Mouse (Mus musculus) layer of hippocampus, adult 9-11 months (tissue): ENCODE results near the gene Rcor3.

Experiments
- DNase-seq: peaks from one replicate; pipeline ENCODE4 v3.0.0; 2022

Rcor3 gene

DNA sequence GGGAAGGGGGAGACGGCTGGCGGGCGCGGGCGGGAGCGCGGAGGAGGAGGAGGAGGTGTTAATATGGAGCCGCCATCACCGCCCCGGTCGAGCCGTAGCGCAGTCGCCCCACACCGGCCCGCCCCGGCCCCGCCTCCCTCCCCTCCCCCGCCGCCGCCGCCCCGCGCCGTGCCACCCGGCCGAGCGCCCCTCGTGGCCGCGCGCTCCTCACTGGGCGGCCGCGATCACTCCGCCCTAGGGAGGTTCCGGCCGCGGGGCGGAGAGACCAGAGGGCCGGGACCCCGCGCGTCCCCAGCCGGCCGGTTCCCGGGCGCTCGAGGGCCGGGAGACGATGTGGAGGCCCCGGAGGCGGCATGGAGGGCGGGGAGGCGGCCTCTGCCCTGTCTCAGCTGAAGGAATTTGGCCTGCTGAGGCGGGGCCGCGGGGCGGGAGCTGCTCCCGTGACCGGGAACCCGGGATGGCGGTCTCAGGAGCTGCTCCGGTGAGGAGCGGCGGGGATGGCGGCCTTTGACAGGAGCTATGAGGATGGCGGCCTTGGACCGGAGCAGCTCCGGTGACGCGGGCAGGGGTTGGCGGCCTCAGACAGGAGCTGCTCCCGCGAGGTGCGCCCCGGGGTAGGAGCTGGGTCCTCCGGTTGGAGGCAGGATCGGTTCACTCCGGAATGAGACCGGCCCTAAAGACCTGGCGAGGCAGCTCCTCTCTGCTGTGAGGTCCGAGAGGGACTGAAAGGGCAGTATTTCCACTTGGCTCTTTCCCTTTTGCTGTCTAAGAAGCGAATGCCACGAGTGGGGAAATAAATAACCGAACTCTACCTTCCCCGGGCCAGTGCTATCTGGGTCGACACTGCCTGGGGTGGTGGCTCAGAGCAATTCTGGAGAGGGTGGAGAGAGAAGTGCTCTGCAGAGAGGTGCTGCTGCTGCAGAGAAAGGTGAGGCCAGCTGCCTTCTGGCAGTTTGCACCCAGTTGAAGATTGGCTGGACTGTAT is at the start of gene Rcor3:
TSS of gene Rcor3 (minus strand) at position 137 of the 985 bp plus-strand sequence.
- DNase-seq, result peak; percentile 83

DNA sequence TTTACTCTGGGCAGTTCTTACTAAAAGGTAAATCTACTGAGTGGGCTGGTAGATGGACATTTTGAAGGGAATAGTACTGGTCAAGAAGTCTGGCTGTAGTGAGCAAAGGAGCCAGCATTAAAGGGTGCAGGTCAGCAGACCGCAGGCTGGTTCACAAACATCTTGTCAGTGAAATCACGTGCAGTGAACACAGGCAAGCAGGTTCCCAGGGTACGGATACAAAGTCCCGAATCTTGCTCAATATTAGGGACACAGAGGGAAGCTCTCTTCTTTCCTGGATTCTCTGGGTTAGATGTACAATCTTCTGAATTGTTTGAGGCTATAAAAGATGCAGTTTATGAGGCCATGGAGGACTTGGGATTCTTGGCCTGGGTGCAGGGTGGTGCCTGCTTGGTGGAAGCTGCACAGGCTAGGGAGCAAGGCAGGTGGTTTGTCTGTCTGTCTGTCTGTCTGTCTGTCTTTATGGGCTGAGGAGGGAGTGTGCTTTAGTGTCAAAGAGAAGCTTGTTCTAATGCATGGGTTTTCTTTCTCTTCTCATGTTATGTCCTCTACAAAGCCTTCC is 43.9 kb upstream of the Rcor3 start:
- no peak for DNase-seq

DNA sequence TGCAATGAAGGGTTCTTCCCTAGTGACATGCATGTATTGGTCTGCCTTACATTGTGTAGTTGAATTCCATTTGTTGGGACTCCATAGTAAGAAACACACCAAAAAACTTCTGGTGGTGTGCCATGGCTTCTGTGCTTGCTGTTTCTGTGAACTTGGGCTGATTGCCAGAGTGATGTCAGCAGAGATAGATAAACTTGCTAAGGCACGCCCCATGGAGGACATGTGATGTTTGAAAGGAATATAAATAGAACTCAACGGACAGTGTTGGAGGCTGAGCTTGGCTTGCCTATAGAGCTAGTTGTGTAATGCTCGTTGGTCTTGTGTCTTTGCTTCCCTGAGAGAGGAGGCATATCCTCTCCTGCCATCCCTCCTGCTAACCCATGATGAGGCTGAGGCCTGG is 42.0 kb upstream of the Rcor3 start:
- DNase-seq, result no peak

DNA sequence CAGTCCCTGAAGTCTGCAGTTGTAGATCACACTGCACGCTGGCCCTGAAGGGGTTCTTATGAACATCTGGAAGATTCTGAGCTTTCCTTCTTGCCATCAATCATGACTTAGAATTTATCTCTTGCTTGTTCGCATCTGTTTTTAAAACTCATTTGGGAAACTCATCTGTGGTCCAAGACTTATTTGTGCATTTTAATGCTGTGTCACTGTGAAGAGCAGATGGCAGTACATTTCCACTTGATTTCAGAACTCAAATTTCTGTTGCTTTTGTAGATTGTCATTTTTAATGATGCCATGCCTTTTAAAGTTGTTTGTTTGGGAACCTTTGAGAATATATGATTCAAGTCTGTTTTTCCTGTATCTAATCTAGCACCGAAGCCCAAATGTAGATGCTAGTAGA is 33.6 kb upstream of the Rcor3 start:
- peak; percentile 16 for DNase-seq

DNA sequence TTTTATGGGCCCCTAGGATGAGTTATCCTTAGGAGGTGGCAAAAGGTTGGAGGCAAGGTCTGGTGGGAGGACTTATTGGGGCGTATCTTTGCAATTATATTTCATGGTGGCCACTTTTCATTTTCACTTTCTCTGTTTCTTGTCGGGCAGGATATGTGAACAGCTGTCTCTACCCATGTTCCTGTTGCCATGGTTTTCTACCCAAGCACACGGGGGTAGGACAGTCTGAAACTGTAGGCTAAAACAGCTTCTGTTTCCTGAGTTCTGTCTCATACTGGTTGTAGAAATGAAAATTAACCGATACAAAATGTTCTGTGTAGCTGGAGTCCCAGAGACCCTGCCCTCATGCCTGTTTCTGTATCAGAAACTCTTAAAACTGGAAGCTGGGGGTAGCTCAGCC is 13.3 kb upstream of the Rcor3 start:
- no peak for DNase-seq

DNA sequence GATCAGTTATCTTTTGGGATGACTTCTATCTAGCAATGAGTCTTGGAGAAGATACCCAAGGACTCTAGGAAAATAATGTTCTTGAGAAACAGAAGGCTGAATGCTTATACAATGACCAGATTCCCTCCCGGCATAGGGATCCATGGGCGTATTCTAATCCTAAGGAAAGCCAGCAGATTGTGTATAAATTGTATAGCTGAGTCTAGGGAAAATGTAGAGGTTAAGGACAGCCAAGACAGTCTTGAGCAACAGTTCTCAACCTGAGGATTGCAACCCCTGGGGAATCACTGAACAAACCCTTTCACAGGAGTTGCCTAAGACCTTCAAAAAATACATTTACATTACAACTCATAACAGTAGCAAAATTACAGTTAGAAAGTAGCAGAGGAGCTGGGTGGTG is 2.5 kb upstream of the Rcor3 start:
- no peak for DNase-seq

DNA sequence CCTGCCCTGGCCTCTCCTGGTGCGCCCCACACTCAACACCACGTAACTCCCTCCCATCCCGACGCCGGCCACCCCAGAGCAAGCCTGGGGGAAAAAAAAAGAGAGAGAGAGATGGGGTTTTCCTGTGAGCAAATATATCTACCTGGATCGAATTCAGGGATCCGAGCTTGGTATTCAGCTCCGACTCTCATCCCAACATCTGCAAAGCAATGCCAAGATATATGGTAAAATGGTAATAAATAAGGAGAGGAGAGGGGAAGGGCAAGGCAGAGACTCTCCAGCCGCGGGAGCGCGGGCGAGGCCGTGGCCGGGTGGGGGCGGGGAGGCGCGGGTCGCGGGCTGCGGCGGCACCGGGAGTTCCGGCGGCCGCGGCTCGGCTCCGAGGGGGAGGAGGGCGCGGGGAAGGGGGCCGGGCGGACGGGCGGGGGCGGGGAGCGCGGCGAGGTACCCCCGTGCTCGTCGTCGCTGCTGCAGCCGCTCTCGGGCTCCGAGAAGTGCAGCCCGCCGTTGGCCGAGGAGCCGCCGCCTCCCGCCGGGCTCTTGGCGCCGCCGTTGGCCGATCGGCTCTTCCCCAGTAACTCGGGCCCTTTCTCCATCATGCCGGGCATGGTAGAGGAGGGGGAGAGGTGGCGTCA is 454 bp downstream of the Rcor3 start:
- no peak for DNase-seq

DNA sequence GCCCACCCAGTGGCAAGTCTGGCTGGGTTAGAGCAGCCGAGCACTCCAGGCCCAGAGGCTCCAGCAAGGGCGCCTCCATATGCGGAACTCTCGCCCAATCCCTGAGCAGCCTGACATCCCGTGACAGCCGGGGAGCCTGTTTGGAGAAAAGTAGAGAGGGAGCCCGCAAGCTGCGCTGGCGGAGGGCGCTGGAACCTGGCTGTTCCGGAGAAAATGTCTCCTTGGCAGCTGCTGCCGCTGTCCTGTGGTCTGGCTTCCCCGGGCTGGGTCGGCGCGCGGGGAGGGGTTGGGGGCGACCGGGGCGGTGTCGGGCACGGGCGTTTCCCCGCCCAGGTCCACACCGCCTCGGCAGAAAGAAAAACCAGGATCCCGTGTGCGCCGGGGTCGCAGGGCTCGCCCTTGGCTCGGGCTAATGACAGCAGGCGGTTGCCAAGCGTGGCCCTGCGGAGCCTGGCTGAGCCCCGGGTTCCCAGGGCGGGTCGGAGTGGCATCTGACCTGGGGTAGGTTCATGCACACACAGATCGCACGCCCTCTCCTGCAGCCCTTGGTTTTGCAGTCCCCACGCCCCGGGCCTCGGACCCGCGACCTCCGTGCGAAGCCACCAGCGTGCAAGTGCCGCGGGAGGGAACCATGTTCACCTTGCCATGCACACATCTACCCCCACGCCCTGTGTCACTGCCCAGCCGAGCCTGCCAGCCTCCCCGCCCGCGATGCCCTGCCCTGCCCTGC is 1.1 kb downstream of the Rcor3 start:
- peak; percentile 88 for DNase-seq

DNA sequence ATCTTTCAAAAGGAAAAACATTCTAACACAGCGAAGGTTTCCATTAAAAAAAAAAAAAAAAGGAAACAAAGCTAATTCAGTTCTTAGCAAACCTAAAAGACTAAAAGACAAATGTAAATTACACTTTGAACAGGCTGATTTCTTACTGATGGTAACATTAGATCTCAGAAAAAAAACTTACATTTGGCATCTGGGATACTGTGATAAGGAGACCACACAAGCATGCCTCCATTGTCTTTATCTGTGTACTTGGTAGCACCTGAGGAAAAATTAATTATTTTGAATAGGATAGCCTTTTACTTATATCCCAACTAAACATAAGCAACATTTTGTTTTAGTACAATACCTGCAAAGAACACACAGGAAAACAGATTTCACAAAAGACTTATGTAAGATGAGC is 7.7 kb downstream of the Rcor3 start:
- no peak for DNase-seq

DNA sequence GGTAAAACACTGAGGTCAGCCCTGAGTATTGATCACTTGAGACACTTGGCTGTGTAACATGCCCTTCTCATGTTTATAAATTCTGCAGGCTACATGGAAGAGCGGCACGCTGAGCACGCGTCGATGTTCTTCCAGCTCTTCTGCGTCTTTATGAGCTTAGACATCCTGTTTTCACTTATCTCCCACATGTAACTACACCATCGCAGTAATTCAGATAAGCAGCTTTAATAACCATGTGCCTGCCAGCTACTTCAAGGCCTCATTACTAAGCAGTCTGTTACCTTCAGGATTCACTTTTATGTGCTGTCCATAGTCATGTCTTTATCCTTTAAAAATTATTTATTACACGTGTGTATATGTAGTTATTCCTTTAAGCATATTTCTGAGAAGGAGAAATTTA is 9.5 kb downstream of the Rcor3 start:
- DNase-seq, result no peak

DNA sequence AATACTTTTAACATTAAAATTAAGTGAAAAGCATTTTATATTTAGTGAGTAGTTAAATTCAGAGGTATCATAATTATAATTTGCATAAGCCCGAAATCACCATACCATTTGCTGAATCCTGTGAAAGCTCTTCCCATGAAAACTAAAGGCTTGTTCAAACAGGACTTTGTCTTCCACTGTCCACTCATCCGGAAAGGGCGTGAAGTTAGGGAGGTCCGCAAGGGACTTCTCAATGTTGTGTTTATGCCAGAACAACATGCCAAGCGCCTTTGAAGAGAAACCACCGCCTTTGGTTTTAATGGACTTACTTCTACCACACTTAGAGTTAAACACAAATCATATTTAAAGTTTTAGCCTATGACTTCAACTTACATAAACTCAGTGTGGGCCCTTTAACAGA is 12.1 kb downstream of the Rcor3 start:
- DNase-seq, result no peak

DNA sequence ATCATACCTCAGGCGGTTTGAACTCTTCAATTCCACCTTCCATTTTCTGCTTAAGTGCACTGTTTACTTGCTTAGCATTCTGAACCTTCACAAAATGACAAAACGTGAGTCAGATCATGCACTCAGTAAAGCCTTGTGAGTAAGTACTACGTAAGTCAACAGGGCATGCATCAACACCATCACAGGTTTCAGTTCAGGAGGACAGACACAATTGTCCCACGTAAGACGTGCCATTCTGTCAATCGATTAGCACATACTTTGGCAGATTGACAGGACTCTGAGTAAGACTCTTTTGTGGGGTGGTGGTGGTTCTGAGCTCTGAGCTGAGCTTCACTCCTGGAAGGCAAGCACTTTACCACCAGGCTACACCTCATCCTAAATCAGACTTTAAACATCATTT is 21.6 kb downstream of the Rcor3 start:
- DNase-seq, result no peak

DNA sequence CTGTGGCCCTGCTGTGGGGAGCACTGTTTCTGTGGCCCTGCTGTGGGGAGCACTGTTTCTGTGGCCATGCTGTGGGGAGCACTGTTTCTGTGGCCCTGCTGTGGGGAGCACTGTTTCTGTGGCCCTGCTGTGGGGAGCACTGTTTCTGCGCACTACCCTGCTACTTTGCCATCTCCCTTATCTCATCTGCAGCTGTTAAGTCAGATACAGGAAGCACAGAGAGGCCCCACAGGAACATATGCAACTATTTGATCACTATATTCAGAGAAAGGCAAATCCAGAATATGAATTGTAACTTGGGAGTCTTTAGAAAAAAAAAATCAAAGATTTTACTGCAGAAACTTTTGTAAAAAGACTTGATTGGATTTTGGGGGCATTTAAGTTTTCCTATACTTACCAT is 22.5 kb downstream of the Rcor3 start:
- no peak for DNase-seq

DNA sequence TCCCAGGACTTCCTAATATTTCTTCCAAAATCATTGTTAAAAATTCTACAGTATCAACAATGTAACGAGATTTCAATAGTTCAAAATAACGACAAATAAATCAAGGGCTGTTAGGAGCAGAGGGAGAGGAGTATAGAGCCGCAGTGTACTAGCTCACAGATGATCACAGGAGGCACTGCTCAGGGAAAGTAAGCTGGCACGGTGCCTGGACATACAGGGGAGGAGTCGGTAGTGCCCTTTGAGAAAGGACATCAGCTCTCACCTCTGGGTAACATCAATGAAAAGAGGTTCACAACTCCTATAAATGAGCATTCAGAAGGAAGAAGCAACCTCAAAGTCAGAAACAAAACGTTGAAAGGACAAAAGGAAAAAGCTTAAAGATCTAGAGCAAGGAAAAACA is 28.7 kb downstream of the Rcor3 start:
- DNase-seq, result no peak

DNA sequence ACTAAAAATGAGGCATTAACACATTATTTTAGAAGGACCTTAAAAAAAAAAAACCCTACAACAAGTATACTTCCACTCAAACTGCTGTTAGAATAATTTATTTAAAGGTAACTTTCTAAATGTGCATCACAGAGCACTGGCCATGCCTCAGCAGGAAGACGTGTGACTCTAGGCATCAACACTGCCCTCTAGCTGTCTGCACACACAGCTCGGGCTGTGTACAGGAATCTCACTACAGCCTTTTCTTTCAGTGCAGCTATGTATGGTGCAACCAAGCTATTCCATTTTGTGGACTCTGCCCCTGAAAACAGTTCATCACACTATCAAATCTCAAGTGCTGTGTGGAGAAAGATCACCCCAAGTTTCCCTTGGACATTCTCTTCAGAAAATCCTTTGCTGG is 30.5 kb downstream of the Rcor3 start:
- DNase-seq, result no peak

DNA sequence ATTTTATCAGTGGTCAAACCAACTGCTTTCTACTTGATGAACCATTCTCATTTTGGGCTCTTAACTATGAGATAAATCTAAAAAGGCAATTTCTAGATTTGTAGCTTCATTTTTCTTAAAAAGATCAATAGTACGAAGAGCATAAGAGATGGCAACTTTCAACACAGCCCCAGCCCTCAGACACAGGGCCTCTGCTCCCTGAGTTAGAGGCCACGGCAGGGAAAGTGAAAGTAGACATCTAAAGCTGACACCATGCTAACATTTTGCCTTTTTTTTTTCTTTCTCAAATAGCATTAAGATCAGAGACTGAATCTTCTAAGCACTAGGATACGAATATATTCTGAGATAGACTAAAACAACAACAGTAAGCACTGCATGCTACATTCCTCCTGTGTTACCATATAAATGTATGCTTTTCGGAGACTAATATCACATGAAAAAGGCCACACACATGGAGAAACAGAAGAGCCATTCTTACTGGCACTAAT is 31.9 kb downstream of the Rcor3 start:
- no peak for DNase-seq

DNA sequence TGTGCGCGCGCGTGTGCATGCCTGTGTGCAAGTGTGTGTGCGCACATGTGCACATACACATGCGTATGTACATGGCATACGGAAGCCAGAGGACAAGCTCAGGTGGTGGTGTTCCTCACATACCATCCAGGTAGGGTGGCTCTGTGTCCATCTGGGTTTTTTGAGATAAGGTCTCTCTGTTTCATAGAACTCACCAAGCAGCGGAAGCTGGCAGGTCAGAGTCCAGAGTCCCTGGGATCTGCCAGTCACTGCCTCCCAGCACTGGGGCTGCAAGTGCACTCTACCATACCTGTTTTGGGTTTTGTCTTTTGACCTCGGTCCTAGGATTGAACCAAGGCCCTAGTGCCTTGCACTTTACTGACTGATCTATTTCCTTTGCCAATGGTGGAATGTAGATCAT is 33.8 kb downstream of the Rcor3 start:
- DNase-seq, result no peak

DNA sequence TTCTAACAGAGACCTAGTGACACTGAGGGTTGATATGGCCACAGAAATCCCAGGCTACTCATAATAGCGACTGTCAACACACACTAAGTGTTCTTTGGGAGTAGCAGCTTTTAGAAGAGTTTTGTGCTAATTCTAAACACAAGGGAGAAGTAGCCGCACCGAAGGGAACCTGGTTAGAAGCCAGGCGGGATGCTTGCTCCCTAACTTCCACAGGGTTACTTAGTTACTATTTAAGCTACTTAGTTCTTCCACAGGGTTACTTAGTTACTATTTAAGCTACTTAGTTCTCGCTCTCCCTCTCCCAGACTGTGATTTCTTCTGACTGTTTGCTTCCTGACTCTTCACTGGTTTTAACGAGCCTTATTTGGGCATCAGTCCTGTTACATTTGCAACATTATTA is 34.7 kb downstream of the Rcor3 start:
- DNase-seq, result no peak

DNA sequence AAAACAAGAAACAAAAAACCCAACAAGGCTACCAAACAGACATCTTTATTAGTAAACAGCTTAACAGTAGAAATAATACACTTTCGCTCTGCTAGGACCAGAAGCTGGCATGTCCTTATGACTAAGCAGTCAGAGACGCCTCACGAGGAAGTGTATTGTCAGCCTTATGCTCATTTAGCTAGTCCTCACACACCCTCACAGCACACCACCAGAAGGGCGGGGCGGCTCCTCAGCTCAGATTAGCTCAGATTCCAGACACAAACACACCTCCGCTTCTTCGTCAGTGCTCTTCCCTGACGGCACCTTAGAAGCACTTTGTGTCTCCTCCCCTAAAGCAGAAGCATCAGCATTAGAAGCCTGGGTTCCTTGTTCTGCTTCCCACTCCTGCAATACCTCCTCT is 36.5 kb downstream of the Rcor3 start:
- DNase-seq, result peak; percentile 60

DNA sequence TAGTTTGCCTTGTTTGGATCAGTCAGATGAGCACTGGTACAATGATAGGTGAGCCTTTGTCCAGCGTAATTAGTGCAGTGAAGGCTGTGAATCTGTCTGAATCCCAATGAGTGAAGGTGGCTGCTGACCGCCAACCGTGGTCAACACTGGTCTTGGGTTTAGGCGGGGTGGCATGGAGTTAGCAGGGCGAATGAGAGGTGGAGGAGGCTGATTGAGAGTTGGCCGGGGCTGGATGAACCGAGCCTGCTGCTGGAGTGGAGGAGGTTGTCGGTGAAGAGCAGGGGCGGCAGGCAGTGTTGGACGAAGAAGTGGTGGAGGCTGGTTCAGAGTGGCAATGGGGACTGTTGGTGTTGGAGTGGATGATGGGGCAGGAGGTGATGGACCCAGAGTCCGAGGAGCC is 37.1 kb downstream of the Rcor3 start:
- DNase-seq, result no peak

DNA sequence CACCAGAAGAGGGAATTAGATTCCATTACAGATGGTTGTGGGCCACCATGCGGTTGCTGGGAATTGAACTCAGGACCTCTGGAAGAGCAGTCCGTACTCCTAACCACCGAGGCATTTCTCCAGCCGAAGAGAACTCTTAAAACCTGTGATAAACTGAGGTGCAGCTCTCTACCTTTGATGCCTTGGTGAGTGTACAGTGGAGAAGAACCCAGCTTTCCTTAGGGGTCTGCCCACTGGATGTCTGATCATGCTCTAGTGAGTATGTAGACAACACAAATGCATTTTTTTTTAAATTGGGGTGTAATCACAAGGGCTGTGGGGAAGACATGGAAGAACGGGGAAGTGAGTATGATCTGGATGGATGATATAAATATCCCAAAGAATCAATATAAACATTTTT is 42.2 kb downstream of the Rcor3 start:
- DNase-seq, result no peak

DNA sequence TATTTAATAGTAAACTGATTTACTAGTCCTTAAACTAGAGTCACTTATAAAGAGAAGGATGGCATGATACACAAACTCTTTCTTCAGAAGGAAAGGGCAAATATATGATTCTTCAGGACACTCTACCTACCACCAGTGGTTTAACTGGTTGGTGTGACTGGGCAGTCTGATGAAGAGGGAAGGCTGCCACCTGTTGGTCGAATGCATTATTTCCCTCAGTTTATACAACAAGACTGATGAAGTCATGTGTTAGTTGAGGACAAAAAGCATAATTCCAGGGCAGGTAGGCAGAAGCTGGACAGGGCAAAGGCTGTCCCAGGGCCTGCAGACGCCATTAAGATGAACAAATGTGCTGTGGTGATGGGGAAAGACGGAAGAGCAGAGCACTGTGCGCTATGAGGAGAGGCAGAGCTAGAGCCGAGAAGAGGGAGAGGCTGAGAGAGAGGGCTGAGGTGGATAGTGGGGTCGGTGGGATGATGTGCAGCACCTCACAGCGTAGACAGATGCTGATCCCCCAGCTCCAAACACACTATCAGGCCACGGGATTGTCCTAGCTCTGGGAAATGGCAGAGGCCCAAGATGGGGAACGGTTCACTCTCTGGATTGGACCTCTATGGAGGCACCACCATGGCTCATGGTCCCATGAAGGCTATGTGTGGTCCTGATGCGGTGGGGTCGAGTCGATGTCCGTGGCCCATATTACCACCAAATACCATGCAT is 43.3 kb downstream of the Rcor3 start:
- peak; percentile 58 for DNase-seq
